Mouse (Mus musculus) embryonic facial prominence, embryonic 13.5 days (tissue): ENCODE results near the gene Sez6l2. TPM values are rescaled to one million over a fixed set of nuclear protein-coding genes. Genes with fewer than 3 reads are reported as not detected.
"Not testable (repeated sequence)": the region's sequence is repeated elsewhere in the genome, so short reads cannot be mapped to it uniquely, and the experiment has no call there.

ENCODE experiments used
- ATAC-seq: fragments of 200-750 bp; cut with Nextera tagmentation; 2 replicates; pipeline ENCODE4 v1.8.0; 2017; ENCODE audit warnings: low read depth; ENCODE audit not compliant: insufficient number of reproducible peaks, insufficient read depth, low FRiP score, low TSS enrichment
- H3K27ac ChIP-seq: fragments of 300-500 bp; sonication (generic); 2 replicates; pipeline ENCODE4 v1.5.1; 2015; ENCODE audit warnings: moderate library complexity, mild to moderate bottlenecking, inconsistent platforms
- H3K27me3 ChIP-seq: fragments of 300-500 bp; sonication (generic); 2 replicates; pipeline ENCODE4 v1.6.1; 2015; ENCODE audit warnings: mild to moderate bottlenecking, inconsistent platforms
- H3K36me3 ChIP-seq: fragments of 300-500 bp; sonication (generic); 2 replicates; pipeline ENCODE4 v1.6.1; 2015; ENCODE audit warnings: mild to moderate bottlenecking, inconsistent platforms
- H3K4me1 ChIP-seq: fragments of 300-500 bp; sonication (generic); 2 replicates; pipeline ENCODE4 v1.6.1; 2015; ENCODE audit warnings: inconsistent platforms
- H3K4me2 ChIP-seq: fragments of 300-500 bp; sonication (generic); 2 replicates; pipeline ENCODE4 v1.6.1; 2015; ENCODE audit warnings: moderate library complexity, mild to moderate bottlenecking, inconsistent platforms
- H3K4me3 ChIP-seq: fragments of 300-500 bp; sonication (generic); 2 replicates; pipeline ENCODE4 v1.5.1; 2015; ENCODE audit warnings: mild to moderate bottlenecking, inconsistent platforms
- H3K9ac ChIP-seq: fragments of 300-500 bp; sonication (generic); 2 replicates; pipeline ENCODE4 v1.6.1; 2015; ENCODE audit warnings: mild to moderate bottlenecking, inconsistent platforms
- H3K9me3 ChIP-seq: fragments of 300-500 bp; sonication (generic); 2 replicates; pipeline ENCODE4 v1.6.1; 2016; ENCODE audit warnings: inconsistent platforms
- WGBS: fragments of 180-500 bp; shearing (Covaris S2); methylation state at CpG from one replicate; pipeline ENCODE4 v1.1.7; 2015; ENCODE audit warnings: mixed read lengths; 5-methylcytosine and 5-hydroxymethylcytosine counted together
- polyA plus RNA-seq: library from polyadenylated mRNA; unstranded; fragments of >200 nt; fragmentation: Nextera tagmentation; extraction: Ambion mirVana; gene quantifications from 2 replicates; pipeline ENCODE4 v1.2.1, GENCODE M21; 2015

Gene Sez6l2
- polyA plus RNA-seq: 0.76 and 0.77 TPM in 2 replicates

DNA sequence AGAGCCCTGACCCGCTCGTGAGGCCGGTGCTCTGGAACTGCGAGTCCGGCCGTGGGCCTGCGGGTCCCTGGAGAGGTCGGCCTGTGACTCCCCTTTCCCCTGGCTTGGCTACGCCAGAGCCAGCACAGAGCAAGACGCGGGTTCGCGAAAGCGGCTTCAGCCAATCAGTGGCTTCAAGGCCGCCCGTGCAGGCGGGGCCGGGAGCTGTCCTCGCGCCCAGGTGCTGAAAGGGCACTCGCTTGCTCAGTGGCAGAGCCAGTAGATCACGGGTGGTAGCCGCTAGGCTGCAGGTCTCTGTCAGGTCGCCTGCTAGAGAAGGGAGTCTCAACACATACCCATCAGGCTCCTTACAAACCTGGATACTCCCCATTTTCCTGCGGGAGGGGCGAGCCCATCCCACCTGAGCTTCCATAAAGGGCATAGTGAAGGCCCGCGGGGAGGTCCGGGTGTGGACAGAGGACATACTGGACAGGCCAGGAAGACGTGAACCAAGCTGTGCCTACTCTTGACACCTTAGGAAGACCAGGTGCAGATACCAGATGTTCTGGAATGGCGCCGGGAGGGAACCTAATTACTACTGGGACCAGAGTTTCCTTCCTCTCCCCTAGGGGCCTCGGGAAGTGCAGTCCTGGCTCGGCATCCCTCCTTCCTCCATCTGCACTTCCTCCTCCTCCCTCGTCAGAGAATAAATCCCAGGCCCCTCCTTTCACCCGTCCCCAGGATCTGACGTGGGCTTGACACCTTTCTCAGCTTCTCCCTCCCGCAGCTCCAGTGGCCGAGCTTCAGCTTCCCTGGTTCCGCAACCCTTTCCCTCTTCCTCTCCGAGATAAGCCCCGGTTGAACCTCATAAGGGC lies at the start of gene Sez6l2:
Gene Sez6l2 (plus strand): TSS at position 771 of the 854 bp plus-strand sequence.
- Histone ChIP-seq H3K27ac (no peak within 1 kb of the TSS), H3K9ac (peak within 1 kb of the TSS; percentile 67)

DNA sequence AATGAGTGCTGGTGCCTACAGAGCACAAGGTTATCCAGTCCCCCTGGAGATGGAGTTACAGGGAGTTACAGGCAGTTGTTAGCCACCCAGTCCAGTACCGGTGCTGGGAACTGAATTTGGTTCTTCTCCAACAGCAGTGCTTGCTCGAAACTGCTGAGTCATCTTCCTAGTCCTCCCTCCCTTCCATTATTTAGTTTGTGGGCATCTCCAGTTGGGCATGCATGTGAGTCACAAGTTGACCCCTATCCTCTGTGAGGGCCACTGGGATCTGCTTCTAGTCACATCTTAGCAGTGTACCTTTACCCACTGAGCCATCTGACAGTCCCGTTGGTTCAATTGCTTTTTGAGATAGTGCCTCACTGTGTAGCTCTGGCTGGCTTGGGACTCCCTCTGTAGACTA lies 44.8 kb upstream of the Sez6l2 start:
- 68% methylated on average over 3 of the region's 3 CpGs for WGBS
- Histone ChIP-seq H3K9me3 (no peaks in the 10 kb centered on the region), H3K4me2 (no peak overlapping the region), H3K4me1 (no peaks in the 10 kb centered on the region), H3K9ac (no peak overlapping the region), H3K4me3 (no peak overlapping the region), H3K36me3 (no peaks in the 10 kb centered on the region), H3K27me3 (no peaks in the 10 kb centered on the region), H3K27ac (no peak overlapping the region)
- no peak for ATAC-seq

More for the DNA sequence above, at the start of gene Sez6l2:
- Histone ChIP-seq H3K36me3 (peaks cover 4% of the 10 kb centered on the region; the same call in 1 of the 2 replicates), H3K4me2 (peak within 1 kb of the TSS; percentile 99), H3K27me3 (peaks cover 47% of the 10 kb centered on the region), H3K4me3 (peak within 1 kb of the TSS; percentile 52), H3K9me3 (no peaks in the 10 kb centered on the region), H3K4me1 (peaks cover 14% of the 10 kb centered on the region)
- under 1% methylated on average over 42 of the region's 42 CpGs for WGBS
- peak; percentile 82 for ATAC-seq

DNA sequence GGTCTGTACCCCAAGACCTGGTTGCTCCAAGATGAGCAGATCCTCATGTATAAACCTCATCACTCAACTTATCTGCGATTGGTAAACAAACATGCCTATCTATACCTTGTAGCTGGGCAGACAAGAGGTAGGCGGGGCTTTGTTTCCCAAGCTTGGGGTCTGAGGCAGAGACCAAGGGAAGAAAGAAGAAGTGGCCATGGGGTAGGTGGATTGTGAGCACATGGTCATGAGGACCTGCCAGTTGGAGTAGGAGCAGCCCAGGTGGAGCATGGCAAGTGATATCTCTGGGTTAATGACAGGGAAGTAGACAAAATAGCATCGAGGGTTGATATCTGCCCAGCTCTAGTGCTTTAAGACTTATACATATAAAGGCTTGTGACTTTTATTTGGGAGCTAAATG lies 35.5 kb upstream of the Sez6l2 start:
- H3K9me3 ChIP-seq: no peaks in the 10 kb centered on the region
- no peak overlapping the region for H3K27ac ChIP-seq
- H3K9ac ChIP-seq: no peak overlapping the region
- 85% methylated on average over 3 of the region's 3 CpGs for WGBS
- H3K27me3 ChIP-seq: no peaks in the 10 kb centered on the region
- H3K4me1 ChIP-seq: no peaks in the 10 kb centered on the region
- H3K4me3 ChIP-seq: no peak overlapping the region
- ATAC-seq: no peak
- H3K4me2 ChIP-seq: no peak overlapping the region
- H3K36me3 ChIP-seq: no peaks in the 10 kb centered on the region

DNA sequence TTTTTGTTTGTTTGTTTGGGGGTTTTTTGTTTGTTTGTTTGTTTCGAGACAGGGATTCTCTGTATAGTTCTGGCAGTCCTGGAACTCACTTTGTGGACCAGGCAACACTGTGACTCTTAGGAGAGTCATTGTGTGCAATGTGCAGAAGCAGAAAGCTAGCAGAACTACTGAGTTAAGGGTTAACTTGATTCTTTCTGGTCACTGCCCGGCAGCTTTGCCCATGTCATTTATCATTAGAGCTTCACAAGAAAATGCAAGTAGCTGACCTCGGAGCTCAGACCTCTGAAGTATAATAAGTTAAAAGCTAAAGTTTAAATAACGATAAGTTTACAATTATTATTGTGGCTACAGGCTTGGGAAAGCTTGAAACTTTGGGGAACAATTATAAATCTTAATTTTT lies 32.0 kb upstream of the Sez6l2 start:
- not testable (repeated sequence) for ATAC-seq, H3K4me2 ChIP-seq, H3K9ac ChIP-seq, H3K4me1 ChIP-seq, H3K9me3 ChIP-seq, H3K4me3 ChIP-seq, H3K27me3 ChIP-seq, H3K27ac ChIP-seq, H3K36me3 ChIP-seq
- 38% methylated on average over 4 of the region's 4 CpGs for WGBS

DNA sequence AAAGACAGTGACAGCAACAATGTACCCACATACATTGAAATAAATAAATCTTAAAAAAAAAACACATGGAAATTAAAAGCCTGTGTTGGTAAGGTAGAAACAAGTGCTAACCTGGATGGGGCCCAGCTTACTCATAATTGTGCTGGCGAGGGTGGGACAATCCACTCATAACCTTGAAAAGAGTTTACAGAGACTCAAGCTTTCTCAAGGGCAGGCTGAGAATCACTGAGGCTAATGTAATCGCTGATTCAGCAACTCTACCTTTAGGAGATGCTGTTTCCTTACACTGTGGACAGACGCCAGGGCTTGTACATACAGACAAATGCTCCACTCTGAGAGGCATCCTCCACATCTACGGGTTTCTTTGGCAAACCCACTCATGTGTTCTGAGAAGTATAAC lies 30.4 kb upstream of the Sez6l2 start:
- no peak for ATAC-seq
- H3K27me3 ChIP-seq: no peaks in the 10 kb centered on the region

DNA sequence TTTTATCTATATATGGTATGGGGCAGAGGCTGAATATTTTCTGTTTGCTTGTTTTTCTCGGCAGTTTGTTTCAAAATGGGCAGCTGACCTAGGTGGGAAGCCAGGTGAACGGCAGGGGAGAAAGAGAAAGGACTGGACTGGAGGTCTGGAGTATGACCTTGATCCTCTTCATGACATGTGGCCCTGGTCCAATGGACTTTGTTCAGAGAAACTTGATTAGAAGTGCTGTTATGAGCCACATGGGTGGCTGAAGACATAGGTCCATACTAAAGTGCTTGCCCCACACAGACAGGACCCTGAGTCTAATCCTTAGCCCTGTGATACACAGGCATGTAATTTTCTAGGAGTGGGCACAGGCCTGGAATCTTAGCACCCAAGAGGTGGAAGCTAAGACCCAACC lies 28.8 kb upstream of the Sez6l2 start:
- no peak overlapping the region for H3K4me2 ChIP-seq
- no peaks in the 10 kb centered on the region for H3K9me3 ChIP-seq
- no peaks in the 10 kb centered on the region for H3K36me3 ChIP-seq
- no peak for ATAC-seq
- no peak overlapping the region for H3K4me3 ChIP-seq
- WGBS: 78% methylated on average over 2 of the region's 2 CpGs
- H3K27me3 ChIP-seq: no peaks in the 10 kb centered on the region
- peaks cover 2% of the 10 kb centered on the region; the same call in 1 of the 2 replicates for H3K4me1 ChIP-seq
- no peak overlapping the region for H3K27ac ChIP-seq
- no peak overlapping the region for H3K9ac ChIP-seq

More for the DNA sequence above, 30.4 kb upstream of the Sez6l2 start:
- H3K9me3 ChIP-seq: no peaks in the 10 kb centered on the region
- WGBS: 81% methylated on average over 4 of the region's 4 CpGs
- no peak overlapping the region for H3K27ac ChIP-seq
- peaks cover 2% of the 10 kb centered on the region; the same call in 1 of the 2 replicates for H3K4me1 ChIP-seq
- H3K36me3 ChIP-seq: no peaks in the 10 kb centered on the region
- H3K4me2 ChIP-seq: no peak overlapping the region
- no peak overlapping the region for H3K4me3 ChIP-seq
- H3K9ac ChIP-seq: no peak overlapping the region

DNA sequence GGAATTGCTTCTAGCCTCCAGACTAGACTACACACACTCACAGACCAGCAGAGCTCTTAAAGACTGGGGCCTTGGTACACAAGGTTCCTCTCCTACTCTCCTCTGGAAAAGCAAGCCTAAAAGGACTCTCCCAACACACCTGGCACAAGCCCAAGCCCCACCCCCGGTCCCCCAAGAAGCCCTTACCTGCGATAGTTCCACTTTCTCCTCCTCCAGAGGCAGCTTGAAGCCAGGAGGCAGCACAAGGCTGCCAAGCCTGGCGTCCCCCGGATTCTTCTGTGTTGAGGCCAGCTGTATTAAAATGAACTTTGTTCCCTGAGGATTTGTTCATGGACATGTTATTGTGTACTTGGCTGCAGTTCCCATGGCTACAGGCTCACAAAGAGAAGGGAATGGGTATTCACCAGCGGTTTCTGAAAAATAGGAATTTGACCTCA lies 27.7 kb upstream of the Sez6l2 start, which contains the start of gene Tmem219:
Gene Tmem219 (minus strand): TSS at position 294 of the 437 bp plus-strand sequence.
- 55% methylated on average over 5 of the region's 5 CpGs for WGBS
- H3K27ac ChIP-seq: no peak within 1 kb of the TSS

DNA sequence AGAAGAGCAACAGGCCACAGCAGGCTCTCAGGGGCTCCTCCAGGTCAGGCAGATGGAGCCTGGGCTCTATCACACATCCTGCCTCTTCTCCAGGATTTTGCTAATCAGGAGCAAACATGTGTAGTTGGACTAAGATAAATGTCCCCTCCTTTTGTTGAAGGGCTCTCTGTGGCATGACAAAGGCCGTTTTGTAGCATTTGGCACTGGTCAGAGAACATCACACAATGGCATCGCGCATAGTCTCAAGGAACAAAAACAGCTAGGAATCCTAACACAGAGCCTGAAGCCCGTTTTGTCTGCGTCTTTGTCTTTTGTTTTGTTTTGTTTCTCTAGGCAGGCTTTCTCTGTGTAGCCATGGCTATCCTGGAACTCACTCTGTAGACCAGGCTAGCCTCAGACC lies 26.4 kb upstream of the Sez6l2 start:
- Histone ChIP-seq H3K4me1 (peaks cover 2% of the 10 kb centered on the region; the same call in 1 of the 2 replicates), H3K27ac (no peak overlapping the region), H3K9me3 (no peaks in the 10 kb centered on the region), H3K36me3 (no peaks in the 10 kb centered on the region), H3K4me3 (no peak overlapping the region), H3K9ac (no peak overlapping the region), H3K4me2 (no peak overlapping the region), H3K27me3 (no peaks in the 10 kb centered on the region)
- WGBS: 79% methylated on average over 5 of the region's 5 CpGs
- ATAC-seq: no peak

More for the DNA sequence above, 27.7 kb upstream of the Sez6l2 start, which contains the start of gene Tmem219:
- Histone ChIP-seq H3K4me3 (no peak within 1 kb of the TSS), H3K9ac (no peak within 1 kb of the TSS), H3K36me3 (no peaks in the 10 kb centered on the region), H3K27me3 (no peaks in the 10 kb centered on the region), H3K4me1 (peaks cover 2% of the 10 kb centered on the region; the same call in 1 of the 2 replicates), H3K4me2 (no peak within 1 kb of the TSS), H3K9me3 (no peaks in the 10 kb centered on the region)
- ATAC-seq: no peak

DNA sequence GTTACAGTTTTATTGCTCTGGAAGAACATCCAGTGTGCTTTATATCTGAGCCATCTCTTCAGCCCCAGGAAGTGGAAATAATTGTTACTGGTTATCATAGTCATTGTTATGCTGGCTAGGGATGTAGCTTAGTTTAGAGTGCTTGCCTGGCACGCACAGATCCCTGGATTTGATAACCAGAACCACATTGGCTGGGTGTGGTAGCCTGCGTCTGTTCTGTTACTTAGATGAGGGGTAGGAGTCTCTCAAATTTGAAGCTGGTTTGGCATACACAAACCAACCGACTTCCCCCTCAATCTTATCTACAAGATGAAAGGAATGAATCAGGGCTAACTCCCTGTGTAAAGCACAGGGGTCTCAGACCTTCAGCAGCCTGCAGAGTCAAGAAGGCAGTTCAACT lies 24.1 kb upstream of the Sez6l2 start:
- 28% methylated on average over 3 of the region's 3 CpGs for WGBS
- Histone ChIP-seq H3K27me3 (no peaks in the 10 kb centered on the region), H3K4me1 (peaks cover 14% of the 10 kb centered on the region), H3K9me3 (no peaks in the 10 kb centered on the region), H3K9ac (peak overlapping the region; percentile 32; the same call in 1 of the 2 replicates), H3K27ac (0 out of 2 replicates have a peak overlapping the region, but pooled peaks have one; percentile 23), H3K36me3 (peaks cover 9% of the 10 kb centered on the region; the same call in 1 of the 2 replicates), H3K4me3 (no peak overlapping the region), H3K4me2 (no peak overlapping the region)
- no peak for ATAC-seq

DNA sequence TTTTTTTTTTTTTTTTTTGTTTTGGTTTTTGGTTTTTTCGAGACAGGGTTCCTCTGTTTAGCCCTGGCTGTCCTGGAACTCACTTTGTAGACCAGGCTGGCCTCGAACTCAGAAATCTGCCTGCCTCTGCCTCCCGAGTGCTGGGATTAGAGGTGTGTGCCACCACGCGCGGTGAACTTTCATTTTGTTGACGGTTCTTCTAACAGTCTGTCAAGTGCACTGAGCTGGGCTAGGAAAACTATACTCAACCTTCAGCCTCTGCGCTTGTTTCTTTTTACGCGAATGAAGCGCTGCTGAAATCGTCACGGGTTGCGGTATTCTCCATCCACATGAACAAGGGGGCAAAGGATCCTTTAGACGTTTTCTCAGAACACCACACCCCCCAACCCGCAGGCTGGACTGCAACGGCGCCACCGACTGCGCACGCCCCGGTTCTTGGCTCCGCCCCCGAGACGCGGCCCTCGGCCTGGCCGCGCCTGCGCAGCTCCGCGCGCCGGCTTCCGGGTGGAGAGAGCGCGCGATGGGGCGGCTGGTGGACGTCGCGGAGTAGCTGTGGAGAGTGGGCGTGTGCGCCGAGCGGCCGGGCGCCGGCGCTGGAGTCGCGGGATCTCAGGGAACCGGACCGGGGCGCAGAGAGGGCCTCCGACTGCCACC lies 21.9 kb upstream of the Sez6l2 start, which contains the start of gene Kctd13:
Gene Kctd13 (plus strand): TSS at position 496 of the 654 bp plus-strand sequence.
- Histone ChIP-seq H3K4me3 (peak within 1 kb of the TSS; percentile 76), H3K36me3 (peaks cover 24% of the 10 kb centered on the region), H3K9ac (peak within 1 kb of the TSS; percentile 84), H3K4me1 (peaks cover 12% of the 10 kb centered on the region), H3K27ac (peak within 1 kb of the TSS; percentile 84), H3K4me2 (peak within 1 kb of the TSS; percentile 92), H3K9me3 (no peaks in the 10 kb centered on the region), H3K27me3 (no peaks in the 10 kb centered on the region)
- 4% methylated on average over 56 of the region's 56 CpGs for WGBS
- ATAC-seq: peak; percentile 95

DNA sequence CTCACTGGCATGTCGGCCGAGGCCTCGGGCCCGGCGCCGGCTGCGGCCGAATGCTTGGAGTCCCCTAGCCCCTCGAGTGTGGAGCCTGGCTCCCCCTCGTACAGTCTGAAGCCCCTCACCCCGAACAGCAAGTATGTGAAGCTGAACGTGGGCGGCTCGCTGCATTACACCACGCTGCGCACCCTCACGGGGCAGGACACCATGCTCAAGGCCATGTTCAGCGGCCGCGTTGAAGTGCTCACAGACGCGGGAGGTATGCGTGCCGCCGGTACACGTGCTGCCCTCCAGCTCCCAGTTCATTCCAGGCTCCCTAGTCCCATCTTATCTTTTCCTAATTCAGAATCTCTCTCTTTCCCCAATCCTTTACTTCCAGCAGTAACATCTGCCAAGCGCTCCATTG lies 21.3 kb upstream of the Sez6l2 start:
- Histone ChIP-seq H3K9me3 (no peaks in the 10 kb centered on the region), H3K4me1 (peaks cover 12% of the 10 kb centered on the region), H3K27me3 (no peaks in the 10 kb centered on the region), H3K36me3 (peaks cover 27% of the 10 kb centered on the region), H3K9ac (peak overlapping the region; percentile 84), H3K27ac (peak overlapping the region; percentile 84), H3K4me3 (peak overlapping the region; percentile 76), H3K4me2 (peak overlapping the region; percentile 92)
- WGBS: under 1% methylated on average over 27 of the region's 27 CpGs
- peak; percentile 43 for ATAC-seq
